19 mouse cellular contexts compared by ENCODE assay signal in genomic region chr4:128391484-128391883, GRCm38 (mm10).
DNase-seq lines count a peak whose midpoint lies in the region; ATAC-seq and TF ChIP-seq lines count a peak whose summit lies in the region.
"Had no signal": no experiment of that assay in that cellular context is flagged by ENCODE, and none has a peak within 500 bp of the region (broad histone marks: within the 10 kb centered on the region; RNA-seq: fewer than 3 reads in every experiment).

No protein-coding gene starts in this region.

- H3K9me3 ChIP-seq in hindbrain, embryonic 10.5 days: no peaks in the 10 kb centered on the region
- H3K9me3 ChIP-seq in hindbrain, postnatal 0 days (ENCODE audit: low read length): no peaks in the 10 kb centered on the region
- no peaks in the 10 kb centered on the region for H3K9me3 ChIP-seq in midbrain, embryonic 10.5 days (replicated peaks)
- no peaks in the 10 kb centered on the region for H3K9me3 ChIP-seq in midbrain, postnatal 0 days (ENCODE audit: low read length)
- H3K9me3 ChIP-seq: embryonic facial prominence, embryonic 12.5 days; forebrain, embryonic 13.5 days; forebrain, embryonic 15.5 days had no signal

- H3K4me1 ChIP-seq in hindbrain, embryonic 10.5 days (replicated peaks): peaks cover 22% of the 10 kb centered on the region
- no peaks in the 10 kb centered on the region for H3K4me1 ChIP-seq in hindbrain, postnatal 0 days (ENCODE audit: insufficient read depth, low read length)
- H3K4me1 ChIP-seq in midbrain, embryonic 10.5 days: peaks cover 31% of the 10 kb centered on the region
- no peaks in the 10 kb centered on the region for H3K4me1 ChIP-seq in midbrain, postnatal 0 days (ENCODE audit: insufficient read depth, low read length)
- H3K4me1 ChIP-seq: forebrain, embryonic 15.5 days had no signal

- ATAC-seq in hindbrain, postnatal 0 days: no peak
- no peak for ATAC-seq in midbrain, postnatal 0 days (ENCODE audit: low FRiP score)
- ATAC-seq: forebrain, embryonic 13.5 days; forebrain, embryonic 15.5 days had no signal

- 92% methylated on average over 5 of the region's 5 CpGs for WGBS in hindbrain, embryonic 10.5 days
- 93% methylated on average over 5 of the region's 5 CpGs for WGBS in hindbrain, postnatal 0 days
- 87% methylated on average over 5 of the region's 5 CpGs for WGBS in midbrain, embryonic 10.5 days
- WGBS in midbrain, postnatal 0 days: 91% methylated on average over 5 of the region's 5 CpGs

- H3K27me3 ChIP-seq in hindbrain, embryonic 10.5 days (ENCODE audit: insufficient read depth, poor library complexity, severe bottlenecking): peaks cover 2% of the 10 kb centered on the region; the same call in 1 of the 2 replicates
- H3K27me3 ChIP-seq in hindbrain, postnatal 0 days (ENCODE audit: insufficient read depth, low read length): no peaks in the 10 kb centered on the region
- H3K27me3 ChIP-seq in midbrain, embryonic 10.5 days (ENCODE audit: low read depth, poor library complexity, severe bottlenecking): 0 out of 2 replicates have a peak, but pooled peaks cover 20% of the 10 kb centered on the region
- H3K27me3 ChIP-seq in midbrain, postnatal 0 days (ENCODE audit: insufficient read depth, low read length): no peaks in the 10 kb centered on the region
- H3K27me3 ChIP-seq: forebrain, embryonic 13.5 days; forebrain, embryonic 15.5 days had no signal

- H3K36me3 ChIP-seq in hindbrain, embryonic 10.5 days: no peaks in the 10 kb centered on the region
- peaks cover 21% of the 10 kb centered on the region for H3K36me3 ChIP-seq in hindbrain, postnatal 0 days (ENCODE audit: insufficient read depth, low read length)
- no peaks in the 10 kb centered on the region for H3K36me3 ChIP-seq in midbrain, embryonic 10.5 days
- H3K36me3 ChIP-seq in midbrain, postnatal 0 days (ENCODE audit: insufficient read depth, low read length): peaks cover 41% of the 10 kb centered on the region
- H3K36me3 ChIP-seq: embryonic facial prominence, embryonic 12.5 days had no signal

- no peak overlapping the region for H3K4me3 ChIP-seq in hindbrain, embryonic 10.5 days
- no peak overlapping the region for H3K4me3 ChIP-seq in hindbrain, postnatal 0 days (ENCODE audit: low read length)
- H3K4me3 ChIP-seq in midbrain, embryonic 10.5 days: no peak overlapping the region
- no peak overlapping the region for H3K4me3 ChIP-seq in midbrain, postnatal 0 days (ENCODE audit: low read depth, low read length)
- H3K4me3 ChIP-seq: embryonic facial prominence, embryonic 12.5 days; forebrain, embryonic 13.5 days; forebrain, embryonic 15.5 days had no signal

- TF ChIP-seq CTCF in hindbrain, postnatal 0 days (IDR thresholded peaks at IDR 0.05; ENCODE audit: low read depth): no peak
- TF ChIP-seq CTCF in midbrain, postnatal 0 days (IDR thresholded peaks at IDR 0.05): no peak

- no peak overlapping the region for H3K9ac ChIP-seq in hindbrain, postnatal 0 days (replicated peaks; ENCODE audit: low read length)
- H3K9ac ChIP-seq in midbrain, postnatal 0 days (replicated peaks; ENCODE audit: low read length, poor library complexity, severe bottlenecking): no peak overlapping the region
- H3K9ac ChIP-seq: embryonic facial prominence, embryonic 12.5 days; forebrain, embryonic 13.5 days; forebrain, embryonic 15.5 days had no signal

- H3K27ac ChIP-seq in hindbrain, embryonic 10.5 days: peak overlapping the region; percentile 77; the same call in 1 of the 2 replicates
- no peak overlapping the region for H3K27ac ChIP-seq in hindbrain, postnatal 0 days
- H3K27ac ChIP-seq in midbrain, embryonic 10.5 days (replicated peaks): peak overlapping the region; percentile 69
- H3K27ac ChIP-seq in midbrain, postnatal 0 days (ENCODE audit: low read depth, low read length): no peak overlapping the region
- H3K27ac ChIP-seq: embryonic facial prominence, embryonic 12.5 days; forebrain, embryonic 13.5 days; forebrain, embryonic 15.5 days had no signal

- no peak overlapping the region for H3K4me2 ChIP-seq in hindbrain, postnatal 0 days (ENCODE audit: low read depth, low read length)
- H3K4me2 ChIP-seq in midbrain, postnatal 0 days (ENCODE audit: low read depth, low read length, poor library complexity, severe bottlenecking): no peak overlapping the region
- H3K4me2 ChIP-seq: embryonic facial prominence, embryonic 12.5 days; forebrain, embryonic 13.5 days; forebrain, embryonic 15.5 days had no signal

- DNase-seq in hindbrain, embryonic 10.5 days (ENCODE audit: low spot score): no peak
- no peak for DNase-seq in hindbrain, postnatal 0 days (ENCODE audit: low spot score)
- DNase-seq in midbrain, embryonic 10.5 days (ENCODE audit: low spot score): no peak
- DNase-seq in midbrain, postnatal 0 days (ENCODE audit: low spot score): no peak
- DNase-seq in right cerebral cortex, adult 18-20 months: peak; percentile 37
- DNase-seq in right cerebral cortex, postnatal 36 days (ENCODE audit: low spot score in 2 of 2): no peak
- no peak for DNase-seq in urinary bladder, adult 2 months (ENCODE audit: low spot score)
- DNase-seq: adrenal gland, adult 2 months; adrenal gland, postnatal 10 days; adrenal gland, postnatal 25 days; cerebellum, adult 11 months; cerebellum, adult 18-20 months; cerebellum, adult 8-10 months; cerebellum, adult 9-11 months; cerebellum, postnatal 14 days; cerebellum, postnatal 36 days had no signal

Comparison
In these comparisons a context has a peak if more than half of its experiments do, and no peak if none do; other contexts are left out.
1. H3K27ac ChIP-seq: peak in hindbrain, embryonic 10.5 days (single experiment) and midbrain, embryonic 10.5 days (single experiment); none in hindbrain, postnatal 0 days (single experiment) and midbrain, postnatal 0 days (single experiment).